Mouse (Mus musculus) T-helper 2 cell (primary cell): Measurements from ENCODE around the gene Midn.

ENCODE experiments used
- in situ Hi-C: fragments of 300-600 bp; cut with MboI, MseI; formaldehyde crosslinking; loops from one replicate; pipeline ENCODE4 v1.15.1; 2025; ENCODE audit warnings: high pct_unique_total_duplicates

Midn gene

DNA sequence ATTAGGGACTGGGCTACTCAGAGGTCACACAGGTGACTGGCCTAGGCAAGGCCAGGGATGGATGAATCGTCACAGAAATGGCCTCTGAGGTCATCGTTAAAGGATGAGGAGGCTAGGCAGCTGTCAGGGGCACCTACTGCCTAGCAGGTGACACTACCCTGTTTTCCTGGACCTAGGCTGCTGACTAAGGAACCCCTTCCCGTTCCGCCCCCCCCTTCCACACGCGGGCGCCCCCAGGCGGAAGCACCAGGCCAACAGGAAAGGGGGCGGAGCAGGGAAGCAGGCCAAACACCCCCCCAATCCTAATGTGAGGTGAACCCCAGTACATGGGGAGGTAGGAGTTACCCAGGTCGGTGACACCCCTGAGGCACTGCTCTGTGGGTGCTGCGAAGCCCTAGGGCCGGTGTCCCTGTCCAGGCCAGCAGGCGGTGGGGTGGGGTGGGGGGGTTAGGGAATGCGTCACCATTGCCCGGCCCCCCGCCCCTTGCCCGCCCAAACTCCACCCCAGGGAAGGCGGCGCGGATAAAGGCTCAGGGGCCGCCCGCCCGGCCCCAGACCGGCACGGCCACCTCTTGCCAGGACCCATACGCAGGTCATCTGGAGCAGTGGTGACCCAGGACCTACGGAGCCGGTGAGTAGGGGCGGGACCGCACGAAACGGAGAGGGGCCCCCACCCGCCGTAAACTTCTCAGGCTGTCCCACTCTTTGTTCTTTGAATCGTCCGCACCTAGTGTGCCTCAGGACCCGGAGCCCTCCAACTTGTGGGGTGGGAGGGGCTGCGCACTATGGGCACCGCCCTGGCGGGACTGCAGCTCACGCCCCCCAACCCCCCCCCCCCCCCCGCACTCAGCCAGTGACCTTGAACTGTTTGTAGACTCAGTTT lies at the start of gene Midn:
Gene Midn (plus strand): TSS at position 554 of the 883 bp plus-strand sequence.
- in situ Hi-C loops, result loop anchor here (10.0 kb wide), 1 partner anchor 787 kb away; the partner anchor contains the start of gene Gadd45b

DNA sequence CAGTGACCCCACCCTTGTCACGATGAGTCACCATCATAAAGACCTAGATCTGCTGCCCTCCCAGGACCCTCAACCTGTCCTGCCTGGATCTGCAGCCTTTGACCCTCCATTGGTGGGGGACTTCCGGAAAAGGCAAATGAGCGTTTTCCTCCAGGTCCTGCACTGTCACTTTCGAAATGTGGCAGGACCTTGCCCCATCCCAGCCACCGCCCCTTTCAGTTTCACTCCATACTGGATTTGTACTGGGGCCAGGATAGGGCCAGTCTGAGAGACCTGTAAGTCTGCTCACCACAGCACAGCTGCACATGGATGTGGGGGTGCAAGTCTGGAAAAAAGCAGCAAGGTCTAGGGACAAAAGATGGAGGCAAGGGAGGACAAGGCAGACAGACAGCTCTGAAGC lies 49.4 kb upstream of the Midn start:
- in situ Hi-C loops, result no loop called here

DNA sequence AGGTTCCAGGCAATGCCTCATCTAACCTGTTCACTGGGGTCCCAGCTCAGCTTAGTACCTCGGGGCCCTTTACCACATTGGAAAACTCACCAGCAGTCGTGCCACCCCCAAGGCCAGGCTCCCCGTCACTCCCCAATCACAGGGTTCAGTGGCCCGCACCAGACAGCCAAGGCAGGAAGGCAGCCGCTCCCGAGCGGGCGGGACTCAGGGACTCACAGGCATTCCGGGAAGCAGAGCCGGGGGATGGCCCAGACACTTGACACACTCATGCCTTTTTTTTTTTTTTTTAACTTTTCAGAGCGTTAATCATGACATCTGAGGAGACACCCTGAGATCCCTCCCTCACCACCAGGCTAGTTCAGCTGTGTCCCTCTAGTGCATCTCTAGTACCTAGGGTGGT lies 47.1 kb upstream of the Midn start:
- in situ Hi-C loops, result no loop called here

DNA sequence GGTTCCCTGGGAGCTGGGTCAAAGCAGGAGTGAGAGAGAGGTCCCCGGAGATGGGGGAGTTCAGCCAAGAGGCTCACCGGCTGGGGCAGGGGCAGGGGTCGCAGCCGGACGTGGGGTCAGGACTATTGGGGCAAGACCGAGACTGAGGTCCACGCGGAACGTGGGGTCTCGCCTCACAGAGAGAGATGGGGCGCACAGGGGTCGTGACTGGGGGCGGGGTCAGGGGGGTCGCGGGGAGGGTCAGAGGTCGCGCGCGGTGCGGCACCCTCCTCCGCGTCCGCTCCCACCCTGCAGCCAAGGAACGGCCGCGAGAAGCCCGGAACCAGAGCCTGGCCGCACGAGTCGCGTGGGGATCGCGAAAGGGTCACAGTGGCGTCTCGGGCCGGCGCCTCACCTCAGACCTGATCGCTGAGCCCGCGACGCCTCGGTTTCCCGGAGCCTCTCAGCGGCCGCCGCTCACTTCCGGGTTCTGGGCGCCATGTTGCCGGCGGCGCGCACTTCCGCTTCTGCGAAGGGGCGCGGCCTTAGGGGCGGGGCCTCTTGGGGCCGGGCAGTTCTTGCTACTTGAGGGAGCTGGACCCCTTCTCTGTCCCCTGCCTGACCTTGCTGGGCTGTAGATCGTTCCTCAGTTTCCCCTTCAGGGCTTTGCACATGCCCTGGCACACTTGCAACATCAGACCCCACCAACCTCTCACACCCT lies 45.7 kb upstream of the Midn start:
- in situ Hi-C loops, result no loop called here

DNA sequence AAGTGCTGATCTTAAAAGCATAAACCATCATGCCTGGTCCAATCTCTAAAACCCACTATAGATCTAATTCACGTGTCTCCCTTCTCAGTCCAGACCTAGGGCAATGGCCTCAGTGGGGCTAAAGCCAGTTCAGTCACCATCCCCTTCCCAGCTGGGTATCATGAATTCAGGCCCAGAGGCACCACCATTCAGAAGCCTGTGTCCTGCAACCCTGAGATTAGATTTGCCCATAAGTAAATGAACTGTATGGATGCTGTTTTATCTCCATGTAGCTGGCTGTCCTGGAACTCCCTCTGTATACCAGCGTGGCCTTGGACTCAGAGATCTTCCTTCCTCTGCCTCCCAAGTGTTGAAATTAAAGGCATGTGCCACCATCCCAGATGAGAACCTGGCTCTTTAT lies 45.0 kb upstream of the Midn start:
- in situ Hi-C loops, result no loop called here

DNA sequence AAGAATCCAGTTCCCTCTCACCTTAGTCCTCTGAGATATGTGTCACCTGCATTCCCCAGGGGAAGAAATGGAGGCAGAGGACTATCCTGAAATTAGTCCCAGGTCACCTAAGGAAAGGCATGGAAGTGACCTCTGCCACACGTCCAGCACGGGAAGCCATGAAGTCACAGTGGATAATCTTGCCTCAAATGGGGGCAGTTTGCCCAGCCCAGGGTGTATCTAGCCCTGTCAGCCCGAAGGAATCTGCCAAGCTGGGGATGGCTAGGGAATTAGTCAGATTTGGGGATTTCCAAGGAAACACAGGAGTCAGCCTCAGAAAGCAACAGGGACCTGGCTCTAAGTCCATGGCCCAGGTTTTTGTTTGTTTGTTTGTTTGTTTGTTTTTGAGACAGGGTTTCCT lies 43.9 kb upstream of the Midn start:
- in situ Hi-C loops, result no loop called here

DNA sequence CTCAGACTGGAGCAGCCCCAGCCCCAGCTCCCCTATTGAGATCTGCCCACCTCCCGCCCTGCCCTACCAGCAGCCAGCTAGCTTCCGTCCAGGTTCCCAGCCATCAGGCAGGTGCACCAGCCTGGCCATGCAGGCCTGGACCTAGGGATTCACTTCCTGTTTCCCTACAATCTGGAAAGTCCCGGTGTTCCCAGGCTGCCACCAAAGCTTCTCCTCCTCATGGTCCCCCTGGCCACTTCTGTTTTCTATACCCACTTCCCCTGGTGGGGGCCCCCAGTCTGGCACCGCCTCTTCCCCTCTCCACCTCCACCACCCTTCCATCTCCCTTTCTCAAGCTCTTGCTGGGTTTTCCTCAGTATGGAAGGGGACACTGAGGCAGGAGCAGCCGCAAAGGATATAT lies 42.6 kb upstream of the Midn start, which contains the start of gene Sbno2:
Gene Sbno2 (minus strand): TSS at position 112 of the 400 bp plus-strand sequence.
- in situ Hi-C loops, result no loop called here

DNA sequence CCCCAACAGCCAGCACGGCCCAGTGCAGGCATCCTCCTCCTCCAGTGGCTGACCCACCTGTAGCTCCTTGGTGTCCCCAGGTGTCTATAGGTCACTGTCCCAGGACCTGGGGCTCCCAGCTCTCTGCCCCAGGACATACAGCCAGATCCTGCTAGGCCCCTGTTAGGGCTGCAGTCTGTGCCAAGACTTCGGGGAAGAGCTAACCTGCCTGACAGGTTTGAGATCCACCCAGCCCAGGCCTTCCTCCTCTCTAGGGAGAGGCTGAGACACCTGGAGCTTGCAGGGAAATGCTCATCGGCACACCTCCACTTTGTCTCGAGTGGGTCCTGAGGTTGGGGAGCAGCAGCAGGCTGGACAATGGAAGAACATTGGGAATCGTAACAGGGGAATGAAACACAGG lies 42.1 kb upstream of the Midn start:
- in situ Hi-C loops, result no loop called here

DNA sequence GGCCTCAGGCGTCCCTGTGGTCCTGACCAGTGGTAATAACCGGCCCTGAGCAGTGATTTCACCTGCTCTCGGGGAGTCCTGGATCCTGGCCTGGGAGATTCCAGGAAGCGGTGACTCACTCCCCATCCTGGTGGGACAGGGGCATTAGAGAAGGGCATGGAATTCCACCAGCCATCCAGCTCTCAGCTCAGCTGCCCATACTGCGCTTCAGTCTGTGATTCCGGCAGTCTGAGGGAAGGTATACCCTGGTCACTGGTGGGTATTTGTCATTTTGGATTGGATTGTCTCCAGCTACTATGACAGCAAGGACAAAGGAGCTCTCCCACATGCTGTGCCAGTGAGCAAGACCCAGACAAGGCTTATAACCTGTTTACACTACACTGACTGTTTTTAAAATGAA lies 40.4 kb upstream of the Midn start:
- in situ Hi-C loops, result no loop called here

DNA sequence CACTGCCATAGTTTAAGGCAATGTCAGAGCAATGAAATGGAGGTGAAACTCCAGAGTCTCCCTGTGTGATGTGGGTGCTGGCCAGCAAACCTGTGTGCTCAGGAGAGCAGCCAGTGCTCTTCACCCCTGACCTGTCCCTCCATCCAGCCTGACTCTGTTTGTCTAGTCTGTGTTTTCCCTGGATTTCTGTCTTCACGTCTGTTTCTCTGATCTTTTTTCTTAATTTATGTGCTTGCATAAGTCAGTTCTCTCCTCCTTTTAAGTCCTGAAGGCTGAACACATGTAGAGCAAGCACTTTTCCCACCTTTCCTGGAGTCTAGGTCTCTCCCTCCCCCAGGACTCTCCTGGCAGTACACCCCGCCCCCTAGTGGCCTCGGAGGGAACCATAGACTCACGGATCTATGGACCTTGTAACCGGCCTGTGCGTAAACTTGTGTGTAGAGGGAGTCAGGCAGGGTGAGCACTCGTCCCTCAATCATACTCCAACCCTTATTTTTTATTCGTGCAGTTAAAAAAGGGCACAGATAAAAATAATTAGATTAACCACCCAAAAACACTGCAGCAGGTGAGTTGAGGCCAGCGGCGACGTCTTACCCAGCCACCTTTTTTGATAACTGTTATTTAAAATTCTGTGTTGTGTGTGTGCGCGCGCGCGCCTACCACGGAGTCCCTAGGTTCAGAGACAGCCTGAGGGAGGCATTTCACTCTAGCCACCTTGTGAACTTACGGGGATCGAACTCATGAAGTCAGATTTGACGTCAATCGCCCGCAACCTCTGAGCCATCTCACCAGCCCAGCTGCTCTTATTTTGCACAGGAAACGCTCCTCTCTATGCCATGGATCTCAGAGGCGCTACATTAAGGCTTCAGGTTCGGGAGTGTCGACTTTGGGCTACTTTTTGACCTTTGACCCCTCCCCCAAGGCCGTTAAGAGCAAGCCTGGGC lies 33.5 kb upstream of the Midn start:
- in situ Hi-C loops, result loop anchor here (10.0 kb wide), 1 partner anchor 120 kb away; the partner anchor contains the start of gene Abca7

DNA sequence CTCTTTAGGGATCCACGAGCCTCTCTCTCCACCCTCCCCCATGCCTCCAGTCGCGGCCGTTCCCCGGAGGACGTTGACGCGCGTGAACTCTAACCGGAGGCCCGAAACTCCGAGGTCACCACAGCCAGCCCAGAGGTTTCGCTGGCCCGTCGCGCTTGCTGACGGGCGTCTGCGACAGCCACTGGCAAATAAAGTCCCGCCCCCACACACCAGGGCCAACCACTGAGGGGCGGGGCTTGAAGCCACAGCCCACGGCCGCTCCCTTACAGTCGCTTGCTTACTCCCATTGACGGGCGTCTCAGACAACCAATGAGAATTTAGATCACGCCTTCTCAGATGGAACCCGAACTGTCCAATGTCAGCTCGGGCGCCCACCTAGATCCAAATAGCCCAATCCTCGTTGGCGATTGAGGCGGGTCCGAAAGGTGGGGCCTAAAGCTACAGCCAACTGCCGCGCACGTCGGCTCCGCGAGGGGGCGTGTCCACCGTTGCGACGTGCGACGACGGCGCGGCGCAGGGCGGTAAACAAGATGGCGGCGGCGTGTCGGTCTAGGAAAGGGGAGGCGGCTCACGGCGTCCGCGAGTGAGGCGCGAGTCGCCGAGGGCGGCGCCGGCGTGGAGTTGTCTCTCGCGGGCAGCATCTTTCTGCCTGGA lies 32.7 kb upstream of the Midn start, which contains the start of gene Stk11:
Gene Stk11 (plus strand): TSS at position 514 of the 654 bp plus-strand sequence.
- in situ Hi-C loops, result loop anchor here (10.0 kb wide), 1 partner anchor 121 kb away; the partner anchor contains the start of gene Abca7

DNA sequence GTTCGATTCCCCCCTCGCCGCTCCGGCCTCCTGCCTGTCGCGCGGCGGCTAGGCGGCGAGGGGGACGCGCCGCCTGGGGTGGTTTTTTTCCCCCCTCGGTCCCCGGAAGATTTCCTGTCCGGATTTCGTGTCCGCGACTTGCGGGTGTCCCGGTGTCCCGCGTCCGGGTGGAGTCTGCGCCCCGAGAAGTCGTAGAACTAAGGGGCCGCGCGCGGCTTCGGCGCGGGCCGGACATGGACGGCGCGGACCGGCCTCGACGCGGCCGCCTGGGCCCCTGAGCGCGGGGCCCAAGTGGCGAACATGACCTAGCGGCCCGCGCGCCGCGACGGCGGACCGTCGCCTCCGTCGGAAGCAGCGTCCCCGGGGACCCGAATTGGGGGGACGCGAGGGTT lies 32.1 kb upstream of the Midn start:
- in situ Hi-C loops, result loop anchor here (10.0 kb wide), 1 partner anchor 121 kb away; the partner anchor contains the start of gene Abca7

DNA sequence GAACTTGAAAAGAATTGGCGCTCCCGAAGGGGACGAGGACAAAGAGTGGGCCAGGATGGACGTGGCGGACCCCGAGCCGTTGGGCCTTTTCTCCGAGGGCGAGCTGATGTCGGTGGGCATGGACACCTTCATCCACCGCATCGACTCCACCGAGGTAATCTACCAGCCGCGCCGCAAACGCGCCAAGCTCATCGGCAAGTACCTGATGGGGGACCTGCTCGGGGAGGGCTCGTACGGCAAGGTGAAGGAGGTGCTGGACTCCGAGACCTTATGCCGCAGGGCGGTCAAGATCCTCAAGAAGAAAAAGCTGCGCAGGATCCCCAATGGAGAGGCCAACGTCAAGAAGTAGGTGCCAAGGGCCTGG lies 31.5 kb upstream of the Midn start:
- in situ Hi-C loops, result loop anchor here (10.0 kb wide), 1 partner anchor 122 kb away; the partner anchor contains the start of gene Abca7

DNA sequence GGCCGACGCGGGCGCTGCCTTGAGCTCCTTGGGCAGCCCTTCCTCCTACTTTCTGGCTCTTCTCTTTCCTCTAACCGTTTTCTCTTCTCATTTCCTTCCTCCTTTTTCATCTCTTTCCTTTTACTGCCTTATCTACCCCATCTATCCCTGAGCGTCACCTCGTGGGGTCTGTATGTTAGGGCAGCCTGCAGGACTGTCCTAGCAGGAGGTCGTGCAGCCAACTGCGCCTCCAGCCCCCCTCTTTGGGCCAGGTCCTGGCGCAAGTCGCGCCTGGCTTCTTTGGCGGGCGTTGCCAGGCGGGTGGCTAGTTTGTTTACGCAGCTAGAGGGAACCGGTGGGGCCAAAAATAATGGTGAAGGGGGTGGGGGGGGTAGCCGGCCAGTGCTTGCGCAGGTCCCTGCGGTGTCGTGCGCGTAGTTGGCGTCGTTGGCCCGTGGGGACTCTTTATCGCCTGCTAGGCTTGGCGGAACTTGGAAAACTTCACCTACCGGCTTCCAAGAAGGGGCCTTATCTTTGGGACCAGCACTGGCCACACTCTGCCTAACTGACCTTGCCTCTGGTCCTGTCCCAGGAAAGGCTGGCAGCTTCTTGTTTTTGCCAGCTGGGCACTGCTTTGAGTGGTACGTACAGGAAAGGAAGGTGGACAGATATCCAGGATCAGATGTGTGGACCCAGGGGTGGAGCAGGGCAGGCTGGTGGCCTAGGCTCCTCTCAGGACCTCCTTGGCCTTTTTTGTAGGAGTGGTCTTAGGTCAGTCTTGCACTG lies 31.0 kb upstream of the Midn start:
- in situ Hi-C loops, result loop anchor here (10.0 kb wide), 1 partner anchor 122 kb away; the partner anchor contains the start of gene Abca7

DNA sequence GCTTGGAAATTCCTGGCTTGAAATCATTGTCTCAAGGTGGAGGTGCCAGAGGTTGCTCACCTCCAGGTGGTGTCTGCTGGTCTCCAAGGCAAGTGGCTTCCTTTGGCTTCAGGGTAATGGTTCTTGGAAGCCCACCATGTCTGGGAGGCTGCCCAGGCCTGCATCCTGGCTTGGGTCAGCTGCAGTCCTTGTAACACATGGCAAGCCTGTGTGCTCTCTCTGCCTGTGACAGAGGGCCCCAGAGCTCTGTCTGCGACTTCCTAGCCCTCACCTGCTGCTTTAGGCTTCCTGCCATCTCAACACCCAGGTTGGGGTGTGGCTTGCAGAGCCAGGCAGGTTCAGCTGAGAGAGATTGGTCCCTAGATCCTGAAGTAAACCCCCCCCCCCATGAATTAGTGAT lies 30.3 kb upstream of the Midn start:
- in situ Hi-C loops, result loop anchor here (10.0 kb wide), 1 partner anchor 123 kb away; the partner anchor contains the start of gene Abca7

DNA sequence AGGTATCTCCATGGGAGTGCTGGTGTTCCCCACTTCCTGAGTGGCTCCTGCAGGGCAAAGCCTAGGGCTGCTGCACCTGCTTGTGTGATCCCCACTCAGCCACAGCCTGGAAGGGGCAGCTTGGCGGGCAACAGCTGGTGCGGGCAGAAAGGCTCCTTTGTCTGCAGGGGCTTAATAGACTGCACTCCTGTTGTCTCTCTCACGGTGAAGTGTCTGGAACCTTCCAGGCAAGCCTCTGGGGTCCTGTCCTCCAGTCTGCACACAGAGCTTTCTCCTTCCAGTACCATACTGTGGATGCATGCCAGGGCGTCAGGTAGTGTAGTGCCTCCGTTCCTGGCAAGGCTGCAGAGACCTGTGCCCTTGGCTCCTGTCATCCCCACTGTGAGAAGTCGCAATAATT lies 29.5 kb upstream of the Midn start:
- in situ Hi-C loops, result loop anchor here (10.0 kb wide), 1 partner anchor 124 kb away; the partner anchor contains the start of gene Abca7

DNA sequence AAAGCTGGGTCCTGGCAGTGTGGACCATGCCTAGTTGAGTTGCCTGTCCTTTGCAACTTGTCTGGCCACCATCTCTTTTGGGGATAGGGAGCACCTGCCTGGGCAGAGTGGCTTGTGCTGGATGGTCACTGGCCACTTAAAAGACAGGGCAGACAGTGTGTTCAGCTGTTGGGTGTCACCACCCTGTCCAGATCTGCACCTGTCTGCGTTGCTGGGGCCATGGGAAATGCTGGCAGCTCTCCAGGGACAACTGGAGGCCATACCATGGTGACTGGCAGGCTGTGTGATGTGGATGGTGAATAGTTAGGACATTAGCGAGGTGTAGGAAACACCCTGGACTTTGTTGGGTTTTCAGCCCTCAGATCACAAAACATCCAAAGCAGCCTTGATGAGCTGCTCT lies 27.9 kb upstream of the Midn start:
- in situ Hi-C loops, result no loop called here

DNA sequence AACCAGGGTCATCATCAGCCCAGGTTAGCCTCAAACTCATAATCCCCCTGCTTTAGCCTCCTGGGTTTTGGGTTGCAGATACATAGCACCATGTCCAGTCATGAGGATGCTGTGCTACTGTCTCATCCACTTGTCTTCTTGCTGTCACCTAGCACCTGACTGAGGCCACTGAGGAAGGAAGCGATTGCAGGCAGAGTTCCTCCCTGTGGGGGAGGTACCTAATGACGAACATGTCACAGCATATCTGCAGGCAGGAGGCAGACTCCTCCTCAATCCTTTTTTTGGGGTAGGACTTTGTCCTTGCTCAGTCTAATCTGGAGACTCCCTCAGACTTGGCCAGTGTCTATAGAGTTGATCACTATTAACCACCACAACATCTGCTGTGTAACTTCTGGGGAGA lies 26.4 kb upstream of the Midn start:
- in situ Hi-C loops, result no loop called here

DNA sequence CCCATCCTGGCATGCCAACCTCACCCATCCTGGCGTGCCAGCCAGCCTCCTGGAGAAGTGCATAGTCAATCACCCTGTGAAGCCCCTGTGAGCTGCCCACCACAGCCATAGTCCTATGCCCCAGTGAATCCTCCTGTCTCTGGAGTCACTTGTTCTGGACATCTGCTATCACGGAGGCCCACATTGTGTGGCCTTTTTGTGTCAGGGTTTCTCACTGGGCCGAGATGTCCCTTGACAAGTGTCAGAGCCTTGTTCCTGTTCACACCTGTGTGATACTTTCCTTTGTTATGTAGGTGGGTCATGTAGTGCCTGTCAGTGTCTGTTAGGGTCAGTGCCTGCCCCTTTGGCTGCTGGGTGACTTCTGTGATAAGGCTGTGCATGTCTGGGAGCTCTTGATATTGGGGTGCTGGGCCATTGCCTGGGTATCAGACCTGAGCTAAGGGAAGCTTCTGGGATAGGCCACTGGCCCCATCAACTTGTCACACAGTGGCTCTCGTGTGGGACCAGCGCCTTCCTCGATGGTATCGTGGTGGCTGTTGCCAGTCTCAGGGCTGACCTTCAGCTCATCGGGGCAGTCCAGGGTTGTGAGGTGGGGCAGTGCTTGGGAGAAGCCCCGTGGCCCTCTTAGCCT lies 24.0 kb upstream of the Midn start:
- in situ Hi-C loops, result no loop called here
